ENCODE assay signal across 18 mouse cellular contexts in the genomic region with DNA sequence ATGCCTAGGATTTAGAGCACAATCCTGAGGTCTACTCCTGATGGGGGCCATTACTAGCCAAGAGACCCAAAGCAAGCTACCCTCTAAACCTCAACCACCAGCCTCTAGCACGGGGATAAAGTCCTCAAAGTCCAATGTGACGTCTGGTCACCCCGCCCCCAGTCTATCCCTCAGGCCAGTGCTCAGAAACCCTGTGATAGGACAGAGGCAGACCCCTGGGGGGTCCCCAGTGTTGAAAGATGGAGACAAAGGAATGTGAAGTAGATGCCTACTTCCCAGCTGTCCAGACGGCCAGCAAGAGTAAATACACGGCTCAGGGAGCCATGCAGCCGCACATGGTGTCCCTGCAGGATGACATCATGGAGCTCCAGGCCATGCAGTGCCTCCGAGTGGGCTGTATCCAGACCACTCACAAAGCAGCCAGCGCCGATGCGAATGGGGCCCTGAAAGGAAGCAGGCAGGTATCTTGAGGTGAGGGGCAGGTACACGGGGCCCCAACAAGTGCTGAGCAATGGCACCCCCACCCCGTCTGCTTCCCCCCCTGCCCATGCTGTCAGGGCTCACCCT. TPM values are rescaled to one million over a fixed set of nuclear protein-coding genes. Genes with fewer than 3 reads are reported as not detected.
DNase-seq lines count a peak whose midpoint lies in the region; ATAC-seq lines count a peak whose summit lies in the region.
"Had no signal": no experiment of that assay in that cellular context is flagged by ENCODE, and none has a peak within 500 bp of the region (broad histone marks: within the 10 kb centered on the region; RNA-seq: fewer than 3 reads in every experiment).

No protein-coding gene starts in this region.

- H3K27me3 ChIP-seq in limb, embryonic 13.5 days, result no peaks in the 10 kb centered on the region
- no peaks in the 10 kb centered on the region for H3K27me3 ChIP-seq in limb, embryonic 10.5 days (ENCODE audit: low read depth, poor library complexity, severe bottlenecking)
- H3K27me3 ChIP-seq in embryonic facial prominence, embryonic 13.5 days, result no peaks in the 10 kb centered on the region
- no peaks in the 10 kb centered on the region for H3K27me3 ChIP-seq in liver, embryonic 16.5 days (ENCODE audit: control insufficient read depth, insufficient read depth, low read depth, low read length)
- H3K27me3 ChIP-seq: forebrain, embryonic 13.5 days; intestine, embryonic 15.5 days; kidney, embryonic 15.5 days; midbrain, embryonic 13.5 days; neural tube, embryonic 12.5 days had no signal

- H3K9me3 ChIP-seq in limb, embryonic 13.5 days, result no peaks in the 10 kb centered on the region
- no peaks in the 10 kb centered on the region for H3K9me3 ChIP-seq in limb, embryonic 10.5 days (replicated peaks)
- H3K9me3 ChIP-seq in embryonic facial prominence, embryonic 13.5 days, result no peaks in the 10 kb centered on the region
- H3K9me3 ChIP-seq in liver, embryonic 16.5 days (replicated peaks; ENCODE audit: control insufficient read depth, low read length), result no peaks in the 10 kb centered on the region
- H3K9me3 ChIP-seq: forebrain, embryonic 13.5 days; intestine, embryonic 15.5 days; kidney, embryonic 15.5 days; midbrain, embryonic 13.5 days; neural tube, embryonic 12.5 days had no signal

- H3K9ac ChIP-seq in limb, embryonic 13.5 days, result no peak overlapping the region
- H3K9ac ChIP-seq in embryonic facial prominence, embryonic 13.5 days, result no peak overlapping the region
- no peak overlapping the region for H3K9ac ChIP-seq in liver, embryonic 16.5 days (ENCODE audit: low read depth, low read length)
- H3K9ac ChIP-seq: forebrain, embryonic 13.5 days; intestine, embryonic 15.5 days; kidney, embryonic 15.5 days; midbrain, embryonic 13.5 days; neural tube, embryonic 12.5 days had no signal

- ATAC-seq in limb, embryonic 13.5 days (ENCODE audit: low FRiP score, low read depth), result peak; percentile 61; the same call in 1 of the 2 replicates
- ATAC-seq in embryonic facial prominence, embryonic 13.5 days (ENCODE audit: insufficient number of reproducible peaks, insufficient read depth, low FRiP score, low TSS enrichment, low read depth), result no peak
- ATAC-seq in liver, embryonic 16.5 days (ENCODE audit: low read depth), result 0 out of 2 replicates have a peak, but pooled peaks have one; percentile 23
- no peak for ATAC-seq in granulocyte monocyte progenitor cell, adult 5-6 weeks (replicated peaks; ENCODE audit: poor library complexity, severe bottlenecking)
- ATAC-seq: forebrain, embryonic 13.5 days; intestine, embryonic 15.5 days; lung, postnatal 0 days; midbrain, embryonic 13.5 days had no signal

- H3K36me3 ChIP-seq in limb, embryonic 13.5 days, result peaks cover 90% of the 10 kb centered on the region
- H3K36me3 ChIP-seq in limb, embryonic 10.5 days, result peaks cover 87% of the 10 kb centered on the region
- H3K36me3 ChIP-seq in embryonic facial prominence, embryonic 13.5 days, result peaks cover 91% of the 10 kb centered on the region
- H3K36me3 ChIP-seq in liver, embryonic 16.5 days (ENCODE audit: control insufficient read depth, insufficient read depth), result no peaks in the 10 kb centered on the region

- WGBS in limb, embryonic 13.5 days, result 76% methylated on average over 12 of the region's 12 CpGs
- 89% methylated on average over 12 of the region's 12 CpGs for WGBS in limb, embryonic 10.5 days
- WGBS in embryonic facial prominence, embryonic 13.5 days, result 75% methylated on average over 12 of the region's 12 CpGs
- WGBS in liver, embryonic 16.5 days (ENCODE audit: insufficient replicate concordance), result 69% methylated on average over 12 of the region's 12 CpGs

- no peaks in the 10 kb centered on the region for H3K4me1 ChIP-seq in limb, embryonic 13.5 days
- H3K4me1 ChIP-seq in limb, embryonic 10.5 days, result no peaks in the 10 kb centered on the region
- no peaks in the 10 kb centered on the region for H3K4me1 ChIP-seq in embryonic facial prominence, embryonic 13.5 days
- H3K4me1 ChIP-seq in liver, embryonic 16.5 days (ENCODE audit: control insufficient read depth, low read depth, low read length), result no peaks in the 10 kb centered on the region; the same call in 1 of the 2 replicates
- H3K4me1 ChIP-seq: forebrain, embryonic 13.5 days; intestine, embryonic 15.5 days; kidney, embryonic 15.5 days; midbrain, embryonic 13.5 days; neural tube, embryonic 12.5 days had no signal

- no peak overlapping the region for H3K4me2 ChIP-seq in limb, embryonic 13.5 days (replicated peaks)
- no peak overlapping the region for H3K4me2 ChIP-seq in embryonic facial prominence, embryonic 13.5 days
- H3K4me2 ChIP-seq in liver, embryonic 16.5 days (ENCODE audit: low read depth, low read length), result no peak overlapping the region
- H3K4me2 ChIP-seq: forebrain, embryonic 13.5 days; intestine, embryonic 15.5 days; kidney, embryonic 15.5 days; midbrain, embryonic 13.5 days; neural tube, embryonic 12.5 days had no signal

- H3K4me3 ChIP-seq in limb, embryonic 13.5 days, result no peak overlapping the region
- H3K4me3 ChIP-seq in limb, embryonic 10.5 days, result no peak overlapping the region
- H3K4me3 ChIP-seq in embryonic facial prominence, embryonic 13.5 days, result no peak overlapping the region
- no peak overlapping the region for H3K4me3 ChIP-seq in liver, embryonic 16.5 days (ENCODE audit: low read depth, low read length)
- H3K4me3 ChIP-seq: erythroblast, embryonic 14.5 days; forebrain, embryonic 13.5 days; intestine, embryonic 15.5 days; kidney, embryonic 15.5 days; midbrain, embryonic 13.5 days; neural tube, embryonic 12.5 days had no signal

- DNase-seq in embryo, embryonic 10.5 days (ENCODE audit: low spot score), result peak; percentile 16
- no peak for DNase-seq in embryo, embryonic 10 days (ENCODE audit: low spot score)
- no peak for DNase-seq in limb, embryonic 10.5 days (ENCODE audit: low spot score)
- DNase-seq in T-cell, adult 2 months (ENCODE audit: low spot score), result no peak
- DNase-seq: adrenal gland, adult 2 months; heart, adult 11 months; thymus, postnatal 4 days had no signal

- H3K27ac ChIP-seq in limb, embryonic 13.5 days, result no peak overlapping the region
- H3K27ac ChIP-seq in limb, embryonic 10.5 days, result no peak overlapping the region
- peak overlapping the region; percentile 33; the same call in 1 of the 2 replicates for H3K27ac ChIP-seq in embryonic facial prominence, embryonic 13.5 days
- no peak overlapping the region for H3K27ac ChIP-seq in liver, embryonic 16.5 days (ENCODE audit: low read length)
- H3K27ac ChIP-seq: forebrain, embryonic 13.5 days; intestine, embryonic 15.5 days; kidney, embryonic 15.5 days; midbrain, embryonic 13.5 days; neural tube, embryonic 12.5 days had no signal

RNA-seq across cellular contexts. Expression of a gene that starts 12.3 kb away (rescaled TPM):
- 14.7 and 16.1 TPM in 2 replicates for polyA plus RNA-seq in limb, embryonic 13.5 days (2015; fragmentation: Nextera tagmentation; extraction: Ambion mirVana)
- 15.9 and 17.8 TPM in 2 replicates for polyA plus RNA-seq in limb, embryonic 10.5 days (2016; fragmentation: Nextera tagmentation; extraction: Ambion mirVana)
- polyA plus RNA-seq in embryonic facial prominence, embryonic 13.5 days (2015; fragmentation: Nextera tagmentation; extraction: Ambion mirVana), result 13.0 and 15.2 TPM in 2 replicates
- polyA plus RNA-seq in liver, embryonic 16.5 days (2015; fragmentation: Nextera tagmentation; extraction: Ambion mirVana), result 2.7 and 2.9 TPM in 2 replicates
- 3.9 and 4.4 TPM in 2 replicates for total RNA-seq in granulocyte monocyte progenitor cell, adult 5-6 weeks (2014; fragmentation: Nextera tagmentation)
- total RNA-seq in granulocyte monocyte progenitor cell, adult 5-6 weeks (2017), result 1.8 and 4.0 TPM in 2 replicates

RNA-seq across cellular contexts. Expression of a gene that starts 29.7 kb away (rescaled TPM):
- polyA plus RNA-seq in limb, embryonic 13.5 days (2015; fragmentation: Nextera tagmentation; extraction: Ambion mirVana), result 31.7 and 34.5 TPM in 2 replicates
- 42.2 and 42.7 TPM in 2 replicates for polyA plus RNA-seq in limb, embryonic 10.5 days (2016; fragmentation: Nextera tagmentation; extraction: Ambion mirVana)
- 29.4 and 35.7 TPM in 2 replicates for polyA plus RNA-seq in embryonic facial prominence, embryonic 13.5 days (2015; fragmentation: Nextera tagmentation; extraction: Ambion mirVana)
- polyA plus RNA-seq in liver, embryonic 16.5 days (2015; fragmentation: Nextera tagmentation; extraction: Ambion mirVana), result 21.0 and 23.7 TPM in 2 replicates
- total RNA-seq in granulocyte monocyte progenitor cell, adult 5-6 weeks (2014; fragmentation: Nextera tagmentation), result 8.3 and 9.4 TPM in 2 replicates
- 3.3 and 4.3 TPM in 2 replicates for total RNA-seq in granulocyte monocyte progenitor cell, adult 5-6 weeks (2017)

RNA-seq across cellular contexts. Expression of a gene that starts 43.4 kb away (rescaled TPM):
- polyA plus RNA-seq in limb, embryonic 13.5 days (2015; fragmentation: Nextera tagmentation; extraction: Ambion mirVana), result 160 and 171 TPM in 2 replicates
- 232 and 238 TPM in 2 replicates for polyA plus RNA-seq in limb, embryonic 10.5 days (2016; fragmentation: Nextera tagmentation; extraction: Ambion mirVana)
- 158 and 170 TPM in 2 replicates for polyA plus RNA-seq in embryonic facial prominence, embryonic 13.5 days (2015; fragmentation: Nextera tagmentation; extraction: Ambion mirVana)
- polyA plus RNA-seq in liver, embryonic 16.5 days (2015; fragmentation: Nextera tagmentation; extraction: Ambion mirVana), result 56.5 and 58.4 TPM in 2 replicates
- 149 and 187 TPM in 2 replicates for total RNA-seq in granulocyte monocyte progenitor cell, adult 5-6 weeks (2014; fragmentation: Nextera tagmentation)
- 174 and 176 TPM in 2 replicates for total RNA-seq in granulocyte monocyte progenitor cell, adult 5-6 weeks (2017)

RNA-seq across cellular contexts. Expression of a gene that starts 43.6 kb away (rescaled TPM):
- 80.8 and 86.4 TPM in 2 replicates for polyA plus RNA-seq in limb, embryonic 13.5 days (2015; fragmentation: Nextera tagmentation; extraction: Ambion mirVana)
- polyA plus RNA-seq in limb, embryonic 10.5 days (2016; fragmentation: Nextera tagmentation; extraction: Ambion mirVana), result 75.8 and 87.0 TPM in 2 replicates
- 82.9 and 83.8 TPM in 2 replicates for polyA plus RNA-seq in embryonic facial prominence, embryonic 13.5 days (2015; fragmentation: Nextera tagmentation; extraction: Ambion mirVana)
- 28.4 and 29.7 TPM in 2 replicates for polyA plus RNA-seq in liver, embryonic 16.5 days (2015; fragmentation: Nextera tagmentation; extraction: Ambion mirVana)
- total RNA-seq in granulocyte monocyte progenitor cell, adult 5-6 weeks (2014; fragmentation: Nextera tagmentation), result 31.2 and 35.3 TPM in 2 replicates
- total RNA-seq in granulocyte monocyte progenitor cell, adult 5-6 weeks (2017), result 25.1 and 40.6 TPM in 2 replicates

Comparison
In these comparisons a context has a peak if more than half of its experiments do, and no peak if none do; other contexts are left out.
1. ATAC-seq: peak in limb, embryonic 13.5 days (single experiment) and liver, embryonic 16.5 days (single experiment); none in embryonic facial prominence, embryonic 13.5 days (single experiment) and granulocyte monocyte progenitor cell, adult 5-6 weeks (single experiment).